Mouse (Mus musculus) ovary, postnatal 10 days (tissue): ENCODE results near the gene Enpp6.

ENCODE experiments used
- DNase-seq: peaks from one replicate; pipeline ENCODE4 v3.0.0; 2022; ENCODE audit warnings: low spot score

The Enpp6 gene

GRCm38 (mm10) chr8:46986386-46987140, at the start of gene Enpp6:
TSS of gene Enpp6 (plus strand) at chr8:46986887.
- DNase-seq = no peak

- no peak for DNase-seq
Observed at GRCm38 (mm10) chr8:46938218-46938617, 48.5 kb upstream of the Enpp6 start.

- no peak for DNase-seq
Observed at GRCm38 (mm10) chr8:46941295-46941694, 45.4 kb upstream of the Enpp6 start.

- DNase-seq = no peak
Observed at GRCm38 (mm10) chr8:46941731-46942650, 44.7 kb upstream of the Enpp6 start.

GRCm38 (mm10) chr8:46942651-46943024, 44.0 kb upstream of the Enpp6 start:
- no peak for DNase-seq

- no peak for DNase-seq
Observed at GRCm38 (mm10) chr8:46943337-46943736, 43.4 kb upstream of the Enpp6 start.

- DNase-seq = no peak
Observed at GRCm38 (mm10) chr8:46946181-46946580, 40.5 kb upstream of the Enpp6 start.

GRCm38 (mm10) chr8:46948091-46948757, 38.5 kb upstream of the Enpp6 start:
- no peak for DNase-seq

GRCm38 (mm10) chr8:46953472-46953871, 33.2 kb upstream of the Enpp6 start:
- peak; percentile 52 for DNase-seq

- no peak for DNase-seq
Observed at GRCm38 (mm10) chr8:46962630-46963427, 23.9 kb upstream of the Enpp6 start.

GRCm38 (mm10) chr8:46963619-46964145, 23.0 kb upstream of the Enpp6 start:
- no peak for DNase-seq

GRCm38 (mm10) chr8:46965812-46966211, 20.9 kb upstream of the Enpp6 start:
- no peak for DNase-seq

- no peak for DNase-seq
Observed at GRCm38 (mm10) chr8:46968721-46969120, 18.0 kb upstream of the Enpp6 start.

- no peak for DNase-seq
Observed at GRCm38 (mm10) chr8:46969386-46969785, 17.3 kb upstream of the Enpp6 start.

- DNase-seq = no peak
Observed at GRCm38 (mm10) chr8:46977376-46977775, 9.3 kb upstream of the Enpp6 start.

- DNase-seq = no peak
Observed at GRCm38 (mm10) chr8:46982166-46982565, 4.5 kb upstream of the Enpp6 start.

GRCm38 (mm10) chr8:46982770-46983169, 3.9 kb upstream of the Enpp6 start:
- no peak for DNase-seq

GRCm38 (mm10) chr8:46984647-46985046, 2.0 kb upstream of the Enpp6 start:
- DNase-seq = no peak

GRCm38 (mm10) chr8:46988366-46988765, 1.7 kb downstream of the Enpp6 start:
- no peak for DNase-seq

GRCm38 (mm10) chr8:46991081-46991480, 4.4 kb downstream of the Enpp6 start:
- DNase-seq = no peak

- DNase-seq = no peak
Observed at GRCm38 (mm10) chr8:46992579-46992978, 5.9 kb downstream of the Enpp6 start.
